Comparison of ENCODE assay signal across 15 mouse cellular contexts in the genomic region with DNA sequence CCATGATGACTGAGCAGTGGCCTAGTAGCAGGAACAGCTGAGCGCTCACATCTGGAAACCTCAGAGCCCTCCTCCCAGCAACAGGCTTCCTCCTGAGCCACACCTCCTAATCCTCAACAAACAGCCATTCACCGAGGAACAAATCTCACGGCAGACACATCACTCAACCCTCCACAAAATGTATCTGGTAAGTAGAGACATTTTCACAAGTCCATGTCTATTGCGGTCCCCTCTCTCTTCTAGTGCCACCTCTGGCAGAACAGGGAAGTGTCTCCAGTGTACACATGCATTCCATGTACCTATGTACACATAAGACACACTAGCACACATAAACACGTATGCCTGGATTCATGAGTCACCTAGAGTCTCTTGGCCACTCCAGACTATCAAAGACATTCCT. TPM values are rescaled to one million over a fixed set of nuclear protein-coding genes. Genes with fewer than 3 reads are reported as not detected.
A peak's percentile ranks its signal among the peaks of the same experiment; 100 is the strongest.
DNase-seq lines count a peak whose midpoint lies in the region; ATAC-seq and TF ChIP-seq lines count a peak whose summit lies in the region.
"Had no signal": no experiment of that assay in that cellular context is flagged by ENCODE, and none has a peak within 500 bp of the region (broad histone marks: within the 10 kb centered on the region; RNA-seq: fewer than 3 reads in every experiment).

No protein-coding gene starts in this region.

- H3K4me3 ChIP-seq in gastrocnemius, adult 2 months = no peak overlapping the region
- no peak overlapping the region for H3K4me3 ChIP-seq in midbrain, postnatal 0 days (ENCODE audit: low read depth, low read length)
- no peak overlapping the region for H3K4me3 ChIP-seq in midbrain, embryonic 13.5 days (replicated peaks)
- H3K4me3 ChIP-seq: erythroblast, embryonic 14.5 days; hindbrain, embryonic 12.5 days had no signal

- no peaks in the 10 kb centered on the region for H3K27me3 ChIP-seq in midbrain, postnatal 0 days (ENCODE audit: insufficient read depth, low read length)
- H3K27me3 ChIP-seq in midbrain, embryonic 13.5 days = no peaks in the 10 kb centered on the region

- intact Hi-C loops in gastrocnemius, adult 2 months (cut with DNase I) = no loop called here
- intact Hi-C loops in gastrocnemius, postnatal 36 days (cut with DNase I) = no loop called here
- intact Hi-C loops in heart, postnatal 25 days (cut with DNase I) = no loop called here

- ATAC-seq in midbrain, postnatal 0 days (ENCODE audit: low FRiP score) = no peak
- no peak for ATAC-seq in midbrain, embryonic 13.5 days

- WGBS in midbrain, postnatal 0 days = 69% methylated on average over 5 of the region's 5 CpGs
- WGBS in midbrain, embryonic 13.5 days = 70% methylated on average over 5 of the region's 5 CpGs

- peak; percentile 25; the same call in 1 of the 2 replicates for TF ChIP-seq CTCF in gastrocnemius, adult 2 months (IDR thresholded peaks at IDR 0.05)
- TF ChIP-seq CTCF in midbrain, postnatal 0 days (IDR thresholded peaks at IDR 0.05) = peak; percentile 66

- H3K9ac ChIP-seq in midbrain, postnatal 0 days (replicated peaks; ENCODE audit: low read length, poor library complexity, severe bottlenecking) = no peak overlapping the region
- H3K9ac ChIP-seq in midbrain, embryonic 13.5 days (replicated peaks) = no peak overlapping the region
- H3K9ac ChIP-seq: hindbrain, embryonic 12.5 days had no signal

- H3K27ac ChIP-seq in gastrocnemius, adult 2 months = no peak overlapping the region
- no peak overlapping the region for H3K27ac ChIP-seq in midbrain, postnatal 0 days (ENCODE audit: low read depth, low read length)
- no peak overlapping the region for H3K27ac ChIP-seq in midbrain, embryonic 13.5 days
- H3K27ac ChIP-seq: hindbrain, embryonic 12.5 days had no signal

- H3K4me2 ChIP-seq in midbrain, postnatal 0 days (ENCODE audit: low read depth, low read length, poor library complexity, severe bottlenecking) = no peak overlapping the region
- no peak overlapping the region for H3K4me2 ChIP-seq in midbrain, embryonic 13.5 days (replicated peaks)
- H3K4me2 ChIP-seq: hindbrain, embryonic 12.5 days had no signal

- no peak for DNase-seq in gastrocnemius, adult 2 months
- no peak for DNase-seq in gastrocnemius, postnatal 36 days
- no peak for DNase-seq in midbrain, postnatal 0 days (ENCODE audit: low spot score)
- peak; percentile 27 for DNase-seq in T-cell, adult 2 months (ENCODE audit: low spot score)
- DNase-seq in naive thymus-derived CD4-positive, alpha-beta T cell, adult 2 months (ENCODE audit: low read depth) = peak; percentile 36
- no peak for DNase-seq in layer of hippocampus, adult 18-20 months (ENCODE audit: low spot score in 2 of 2)
- DNase-seq in heart, postnatal 25 days (ENCODE audit: low spot score) = no peak
- DNase-seq: adrenal gland, postnatal 14 days; cerebellum, adult 9-11 months had no signal

- no peaks in the 10 kb centered on the region for H3K9me3 ChIP-seq in midbrain, postnatal 0 days (ENCODE audit: low read length)
- H3K9me3 ChIP-seq in midbrain, embryonic 13.5 days = no peaks in the 10 kb centered on the region
- H3K9me3 ChIP-seq: hindbrain, embryonic 12.5 days had no signal

- H3K36me3 ChIP-seq in midbrain, postnatal 0 days (ENCODE audit: insufficient read depth, low read length) = no peaks in the 10 kb centered on the region
- no peaks in the 10 kb centered on the region for H3K36me3 ChIP-seq in midbrain, embryonic 13.5 days
- H3K36me3 ChIP-seq: hindbrain, embryonic 12.5 days had no signal

- H3K4me1 ChIP-seq in midbrain, postnatal 0 days (ENCODE audit: insufficient read depth, low read length) = peaks cover 10% of the 10 kb centered on the region
- peaks cover 13% of the 10 kb centered on the region for H3K4me1 ChIP-seq in midbrain, embryonic 13.5 days (replicated peaks)

RNA-seq across cellular contexts. Expression of a gene that starts 2.2 kb away (rescaled TPM):
- total RNA-seq in gastrocnemius, adult 2 months (2021) = not detected
- total RNA-seq in gastrocnemius, postnatal 36 days (2021) = not detected
- 248 and 270 TPM in 2 replicates for total RNA-seq in midbrain, postnatal 0 days (2014; rRNA removed)
- 264 and 287 TPM in 2 replicates for polyA plus RNA-seq in midbrain, postnatal 0 days (2015; fragmentation: Nextera tagmentation; extraction: Ambion mirVana)
- polyA plus RNA-seq in midbrain, embryonic 13.5 days (2015; fragmentation: Nextera tagmentation; extraction: Ambion mirVana) = 231 and 235 TPM in 2 replicates
- 100 to 1,000 TPM; 118 to 136 TPM for total RNA-seq in layer of hippocampus, adult 18-20 months (2021)
- not detected for total RNA-seq in heart, postnatal 25 days (2021)
- total RNA-seq: ES-E14; gastrocnemius, postnatal 4 days had no signal
- polyA plus RNA-seq: erythroblast, embryonic 14.5 days; limb, embryonic 11.5 days had no signal

RNA-seq across cellular contexts. Expression of a gene that starts 17.8 kb away (rescaled TPM):
- 100 to 1,000 TPM; 118 to 148 TPM for total RNA-seq in gastrocnemius, adult 2 months (2021)
- total RNA-seq in gastrocnemius, postnatal 36 days (2021) = 100 to 1,000 TPM; 107 to 129 TPM
- 1,154 and 1,456 TPM in 2 replicates for total RNA-seq in midbrain, postnatal 0 days (2014; rRNA removed)
- polyA plus RNA-seq in midbrain, postnatal 0 days (2015; fragmentation: Nextera tagmentation; extraction: Ambion mirVana) = 590 and 632 TPM in 2 replicates
- 520 and 545 TPM in 2 replicates for polyA plus RNA-seq in midbrain, embryonic 13.5 days (2015; fragmentation: Nextera tagmentation; extraction: Ambion mirVana)
- 100 to 1,000 TPM; 573 to 580 TPM for total RNA-seq in layer of hippocampus, adult 18-20 months (2021)
- 100 to 1,000 TPM; 245 to 246 TPM for total RNA-seq in heart, postnatal 25 days (2021)

RNA-seq across cellular contexts. Expression of a gene that starts 18.1 kb away (rescaled TPM):
- total RNA-seq in gastrocnemius, adult 2 months (2021) = not detected
- total RNA-seq in gastrocnemius, postnatal 36 days (2021) = not detected
- total RNA-seq in midbrain, postnatal 0 days (2014; rRNA removed) = not detected in 2 replicates
- not detected in 2 replicates for polyA plus RNA-seq in midbrain, postnatal 0 days (2015; fragmentation: Nextera tagmentation; extraction: Ambion mirVana)
- polyA plus RNA-seq in midbrain, embryonic 13.5 days (2015; fragmentation: Nextera tagmentation; extraction: Ambion mirVana) = not detected in 2 replicates
- not detected for total RNA-seq in layer of hippocampus, adult 18-20 months (2021)
- not detected for total RNA-seq in heart, postnatal 25 days (2021)
- total RNA-seq: adrenal gland, postnatal 14 days; gastrocnemius, postnatal 4 days had no signal
- polyA plus RNA-seq: erythroblast, embryonic 14.5 days; hindbrain, embryonic 12.5 days had no signal

RNA-seq across cellular contexts. Expression of a gene that starts 18.5 kb away (rescaled TPM):
- total RNA-seq in gastrocnemius, adult 2 months (2021) = not detected
- not detected for total RNA-seq in gastrocnemius, postnatal 36 days (2021)
- total RNA-seq in midbrain, postnatal 0 days (2014; rRNA removed) = 22.3 and 29.6 TPM in 2 replicates
- polyA plus RNA-seq in midbrain, postnatal 0 days (2015; fragmentation: Nextera tagmentation; extraction: Ambion mirVana) = 21.7 and 22.7 TPM in 2 replicates
- 2.4 and 3.6 TPM in 2 replicates for polyA plus RNA-seq in midbrain, embryonic 13.5 days (2015; fragmentation: Nextera tagmentation; extraction: Ambion mirVana)
- 10 to 100 TPM; 14.6 to 15.2 TPM for total RNA-seq in layer of hippocampus, adult 18-20 months (2021)
- under 1 TPM in 1 of 2 experiments, not detected in 1; 0.08 TPM for total RNA-seq in heart, postnatal 25 days (2021)

RNA-seq across cellular contexts. Expression of a gene that starts 32.8 kb away (rescaled TPM):
- 10 to 100 TPM; 20.9 to 24.7 TPM for total RNA-seq in gastrocnemius, adult 2 months (2021)
- total RNA-seq in gastrocnemius, postnatal 36 days (2021) = 10 to 100 TPM; 17.4 to 23.4 TPM
- total RNA-seq in midbrain, postnatal 0 days (2014; rRNA removed) = 23.6 and 30.8 TPM in 2 replicates
- 16.3 and 17.8 TPM in 2 replicates for polyA plus RNA-seq in midbrain, postnatal 0 days (2015; fragmentation: Nextera tagmentation; extraction: Ambion mirVana)
- polyA plus RNA-seq in midbrain, embryonic 13.5 days (2015; fragmentation: Nextera tagmentation; extraction: Ambion mirVana) = 19.6 and 20.5 TPM in 2 replicates
- 10 to 100 TPM; 64.1 to 65.4 TPM for total RNA-seq in layer of hippocampus, adult 18-20 months (2021)
- total RNA-seq in heart, postnatal 25 days (2021) = 10 to 100 TPM; 28.6 to 29.1 TPM

Comparison
In these comparisons a context has a peak if more than half of its experiments do, and no peak if none do; other contexts are left out.
1. DNase-seq: peak in T-cell, adult 2 months (single experiment) and naive thymus-derived CD4-positive, alpha-beta T cell, adult 2 months (single experiment); none in gastrocnemius, adult 2 months (single experiment), gastrocnemius, postnatal 36 days (0 of 2), midbrain, postnatal 0 days (single experiment), layer of hippocampus, adult 18-20 months (0 of 2) and heart, postnatal 25 days (single experiment).
2. RNA of a gene that starts 2.2 kb away (total RNA-seq): 248 to 270 TPM in midbrain, postnatal 0 days and 118 to 136 TPM in layer of hippocampus, adult 18-20 months; not detected in gastrocnemius, adult 2 months, not detected in gastrocnemius, postnatal 36 days and not detected in heart, postnatal 25 days; every median in the first group is over 100 times any median in the second.